Mouse (Mus musculus): ENCODE data around the gene Ppp1r27. TPM values are rescaled to one million over a fixed set of nuclear protein-coding genes. Genes with fewer than 3 reads are reported as not detected.

Ppp1r27 gene
- 0.39 and 1.3 TPM in 2 replicates for polyA plus RNA-seq (2015; fragmentation: Nextera tagmentation; extraction: Ambion mirVana)

DNA sequence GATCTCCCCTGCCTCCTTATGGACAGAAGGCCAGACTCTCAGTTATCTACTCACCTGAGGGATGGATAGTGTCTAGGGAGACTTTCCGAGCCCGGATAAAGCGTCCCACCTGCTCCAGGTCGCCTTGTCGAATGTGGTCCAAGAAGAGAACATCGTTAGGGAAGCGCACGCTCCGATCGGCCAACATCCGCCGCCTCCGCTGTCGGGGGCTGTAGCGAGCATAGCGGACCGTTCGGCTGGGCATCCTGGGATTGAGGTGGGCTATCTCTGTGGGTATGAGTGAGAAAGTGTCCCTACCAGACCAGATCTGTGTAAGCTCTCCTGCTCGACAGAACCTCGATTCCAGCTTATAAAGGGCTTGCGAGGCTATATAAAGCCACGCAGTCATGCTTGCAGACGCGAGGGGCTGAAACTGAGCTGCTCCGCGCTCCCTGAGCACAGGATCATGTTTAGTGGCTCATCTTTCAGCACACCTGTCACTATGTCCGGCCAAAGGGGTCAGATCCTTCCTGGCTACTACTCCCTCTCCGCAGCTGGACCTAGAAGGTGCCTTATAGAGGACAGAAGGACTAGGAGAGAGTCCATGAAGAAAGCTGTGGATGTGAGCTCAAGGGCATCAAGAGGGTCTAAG is at the start of gene Ppp1r27:
TSS of gene Ppp1r27 (minus strand) at position 323 of the 631 bp plus-strand sequence.

DNA sequence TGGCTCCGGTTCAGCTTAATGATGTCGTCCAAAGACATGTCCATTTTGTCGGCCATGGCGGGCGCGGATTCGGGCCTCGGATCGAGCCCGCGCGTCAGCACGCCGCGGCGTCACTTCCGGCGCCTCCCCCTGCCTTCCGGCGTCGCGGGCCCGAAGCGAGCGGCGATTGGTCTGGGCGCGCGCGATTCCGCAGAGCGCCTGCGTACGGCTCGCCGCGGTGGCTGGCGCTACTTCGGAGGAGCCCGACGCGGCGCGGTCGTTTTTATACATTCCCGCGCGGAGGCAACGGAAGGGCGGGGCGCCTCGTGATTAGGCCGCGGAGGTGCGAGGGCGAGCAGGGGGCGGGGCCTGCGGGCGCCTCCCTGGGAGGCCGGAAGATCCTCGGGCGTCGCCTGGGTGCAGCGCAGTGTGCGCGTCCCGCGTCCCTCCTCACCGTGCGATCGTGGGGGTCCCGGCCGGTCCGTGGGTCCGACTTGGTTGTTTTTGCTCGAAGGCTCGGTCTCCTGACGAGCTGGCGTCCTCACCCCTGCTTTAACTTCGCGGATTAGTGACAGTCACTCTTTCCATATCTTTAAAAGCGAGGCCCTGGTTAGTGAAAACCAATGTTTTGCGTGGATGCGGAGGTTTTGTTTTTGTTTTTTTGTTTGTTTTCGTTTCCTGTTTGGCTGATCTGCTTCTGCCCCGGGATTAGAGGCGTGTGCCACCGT is 47.5 kb upstream of the Ppp1r27 start, which contains the start of the genes Alyref and Anapc11:
TSS of gene Alyref (minus strand) at position 83 of the 707 bp plus-strand sequence.
TSS of gene Anapc11 (plus strand) at position 139 of the 707 bp plus-strand sequence.

DNA sequence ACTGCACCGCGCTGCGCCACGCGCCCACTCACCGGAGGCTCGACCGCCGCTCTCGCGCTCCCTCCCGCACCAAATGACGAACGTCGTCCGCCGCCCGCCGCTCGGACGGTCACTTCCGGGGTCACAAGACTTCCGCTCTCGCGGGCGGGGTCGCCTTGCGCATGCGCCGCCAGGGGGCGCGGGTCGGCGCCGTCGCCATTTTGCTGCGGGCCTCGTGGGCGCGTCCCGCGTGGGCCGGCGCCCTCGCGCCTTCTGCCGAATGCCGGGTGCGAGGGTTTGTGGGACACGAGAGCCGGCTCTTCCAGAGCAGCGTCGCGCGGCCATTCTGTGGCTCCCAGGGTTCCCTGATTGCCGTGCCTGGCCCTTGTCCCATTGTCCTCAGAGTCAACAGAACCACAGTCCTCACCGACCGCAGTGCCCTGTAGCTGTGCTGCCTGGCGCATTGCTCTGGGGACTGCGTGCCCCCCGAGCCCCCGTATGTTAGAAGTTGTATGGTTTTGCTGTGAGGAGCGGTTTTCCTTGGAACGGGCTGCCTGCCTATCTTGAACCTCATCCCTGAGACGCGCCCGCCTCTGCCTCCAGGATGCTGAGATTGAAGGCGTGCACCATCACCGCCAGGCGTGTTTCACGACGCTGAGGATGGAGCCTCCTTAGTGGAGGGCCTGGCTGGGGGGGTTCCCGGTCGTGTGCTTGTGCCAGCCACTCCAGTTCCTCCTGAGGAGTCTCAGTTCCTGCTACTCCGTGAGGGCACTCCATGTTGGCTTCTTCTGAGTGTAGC is 30.7 kb upstream of the Ppp1r27 start, which contains the start of gene Arhgdia:
TSS of gene Arhgdia (minus strand) at position 135 of the 778 bp plus-strand sequence.

DNA sequence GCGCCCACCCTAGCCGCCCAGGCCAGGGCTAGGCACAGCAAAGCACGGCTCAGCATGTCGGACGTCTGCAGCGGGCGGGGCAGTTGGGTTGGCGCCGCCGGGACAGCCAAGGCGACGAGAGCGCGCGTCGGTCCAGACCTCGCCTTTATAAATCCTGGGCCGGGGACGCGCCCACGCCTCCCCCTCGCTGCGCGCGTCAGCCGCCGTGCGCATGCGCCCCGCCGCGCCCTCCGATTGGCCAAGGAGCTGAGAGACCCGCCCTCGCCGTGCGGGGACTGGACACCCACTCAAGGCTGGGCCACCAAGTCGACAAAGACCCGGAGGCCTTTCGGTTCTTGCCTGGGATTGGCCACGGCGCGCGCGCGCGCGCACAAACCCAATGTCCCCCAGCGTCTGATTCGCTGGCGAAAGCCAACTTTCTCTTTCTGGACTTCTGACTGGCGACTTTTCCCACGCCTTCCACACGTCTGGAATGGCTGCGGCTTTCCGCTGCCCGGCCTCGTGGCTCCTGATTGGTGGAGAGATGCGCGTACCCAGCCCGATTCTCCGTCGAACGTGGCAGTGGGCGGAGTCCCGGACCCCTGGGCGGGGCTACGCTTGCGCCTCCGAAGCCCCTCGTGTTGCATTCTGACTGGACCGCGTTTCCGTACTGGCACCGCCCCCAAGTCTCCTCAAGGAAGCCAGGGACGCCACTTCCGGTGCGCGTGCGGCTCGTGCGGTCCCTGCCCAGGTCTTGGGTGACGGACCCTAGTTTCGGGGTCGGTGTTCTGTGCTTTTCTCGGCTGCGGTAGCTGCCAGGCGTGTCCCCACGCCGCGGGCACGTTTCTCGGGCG is 22.0 kb upstream of the Ppp1r27 start, which contains the start of gene P4hb:
TSS of gene P4hb (minus strand) at position 502 of the 833 bp plus-strand sequence.

DNA sequence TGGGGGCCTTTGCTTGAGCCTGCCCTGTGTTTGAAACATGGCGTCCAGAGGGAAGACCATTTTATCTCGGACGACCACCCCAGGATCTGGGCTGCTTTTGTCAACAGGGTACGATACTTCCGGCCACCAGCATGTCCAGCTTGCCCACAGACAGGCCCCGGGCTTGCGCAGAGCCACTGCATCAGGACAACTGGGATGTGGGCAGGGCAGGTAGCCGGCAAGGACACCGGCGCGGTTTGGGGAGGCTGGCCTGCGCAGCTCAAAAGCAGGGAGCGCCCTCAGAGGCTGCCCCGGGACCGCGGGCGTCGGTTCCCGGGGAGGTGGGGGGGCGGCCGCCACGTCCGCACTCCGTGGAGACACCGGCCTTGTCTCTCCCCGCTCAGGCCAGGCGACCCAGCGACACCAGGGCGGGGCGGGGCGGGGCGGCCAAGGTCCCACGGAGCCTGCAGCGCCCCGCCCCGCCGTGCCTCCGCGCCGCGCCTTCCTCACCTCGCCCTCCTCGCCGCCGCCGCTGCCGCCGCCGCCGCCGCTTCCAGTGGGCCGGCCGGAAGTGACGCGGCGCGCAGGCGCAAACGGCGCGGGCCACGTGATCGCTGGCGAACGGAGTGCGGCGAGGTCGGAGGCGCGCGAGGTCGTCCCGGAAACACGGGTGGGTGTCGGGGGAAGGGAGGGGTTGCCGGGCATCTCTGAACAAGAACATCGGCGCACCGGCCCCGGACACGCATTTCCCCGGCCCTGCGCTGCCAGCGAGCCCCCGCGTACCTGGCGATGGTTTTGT is 1.6 kb downstream of the Ppp1r27 start, which contains the start of gene Mcrip1:
TSS of gene Mcrip1 (minus strand) at position 560 of the 778 bp plus-strand sequence.

DNA sequence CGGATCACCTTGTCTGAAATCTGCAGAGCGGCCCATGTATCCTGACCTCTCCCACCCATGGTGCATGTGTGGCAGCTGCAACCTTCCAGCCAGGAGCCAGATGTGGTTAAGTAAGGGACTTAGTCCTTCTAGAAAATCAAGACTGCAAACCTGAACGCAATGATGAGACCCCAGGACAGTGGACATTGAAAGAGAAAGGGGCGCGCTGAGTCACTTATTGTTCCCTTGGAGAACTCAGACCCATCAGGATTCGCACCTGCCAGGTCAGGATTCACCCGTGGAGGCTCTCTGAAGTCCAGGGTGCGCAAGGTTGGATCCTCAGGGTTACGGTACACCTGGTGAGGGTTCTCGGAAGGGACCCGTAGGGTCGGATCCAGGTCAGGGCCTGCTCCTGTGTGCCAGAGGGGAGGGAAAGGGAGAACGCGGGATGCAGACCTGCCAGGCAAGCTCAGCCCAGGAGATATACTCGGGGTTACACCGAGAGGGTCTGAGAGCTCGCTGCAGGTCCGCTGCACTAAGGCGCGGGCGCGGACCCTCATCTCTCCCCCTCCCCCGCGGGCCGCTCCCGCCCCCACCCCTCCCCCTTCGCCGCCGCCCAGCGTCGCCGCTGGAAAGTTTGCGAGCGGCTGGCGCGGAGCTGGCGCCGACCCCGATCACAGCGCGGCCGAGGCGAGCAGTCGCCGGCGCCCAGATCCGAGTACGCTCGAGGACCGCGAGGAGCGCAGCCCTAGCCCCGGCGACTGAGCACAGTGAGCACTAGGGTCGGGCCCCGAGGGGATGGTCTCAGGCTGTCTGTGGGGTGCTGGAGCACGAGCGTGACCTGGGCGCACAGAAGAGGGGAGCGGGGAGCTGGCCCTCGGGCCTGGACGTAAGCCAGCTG is 20.6 kb downstream of the Ppp1r27 start, which contains the start of gene Gcgr:
TSS of gene Gcgr (plus strand) at position 615 of the 880 bp plus-strand sequence.

Other genes with a start within 250 kb of the Ppp1r27 start
- gene Actg1, start 202.6 kb downstream of the Ppp1r27 start, polyA plus RNA-seq (2015; fragmentation: Nextera tagmentation; extraction: Ambion mirVana) = 924 and 1,111 TPM in 2 replicates
- 0.49 and 0.69 TPM in 2 replicates for gene Fscn2, start 189.6 kb downstream of the Ppp1r27 start, polyA plus RNA-seq (2015; fragmentation: Nextera tagmentation; extraction: Ambion mirVana)
- 15.2 and 21.4 TPM in 2 replicates for gene Faap100, start 172.4 kb downstream of the Ppp1r27 start, polyA plus RNA-seq (2015; fragmentation: Nextera tagmentation; extraction: Ambion mirVana)
- gene Nploc4, start 113.4 kb downstream of the Ppp1r27 start, polyA plus RNA-seq (2015; fragmentation: Nextera tagmentation; extraction: Ambion mirVana) = 20.4 and 26.7 TPM in 2 replicates
- not detected in 2 replicates for gene Tspan10, start 108.5 kb downstream of the Ppp1r27 start, polyA plus RNA-seq (2015; fragmentation: Nextera tagmentation; extraction: Ambion mirVana)
- not detected in 2 replicates for gene Pde6g, start 97.6 kb downstream of the Ppp1r27 start, polyA plus RNA-seq (2015; fragmentation: Nextera tagmentation; extraction: Ambion mirVana)
- 54.3 and 83.5 TPM in 2 replicates for gene Oxld1, start 93.1 kb downstream of the Ppp1r27 start, polyA plus RNA-seq (2015; fragmentation: Nextera tagmentation; extraction: Ambion mirVana)
- gene Ccdc137, start 93.0 kb downstream of the Ppp1r27 start, polyA plus RNA-seq (2015; fragmentation: Nextera tagmentation; extraction: Ambion mirVana) = 17.7 and 21.3 TPM in 2 replicates
- 38.6 and 47.5 TPM in 2 replicates for gene Arl16, start 83.5 kb downstream of the Ppp1r27 start, polyA plus RNA-seq (2015; fragmentation: Nextera tagmentation; extraction: Ambion mirVana)
- 164 and 216 TPM in 2 replicates for gene Mrpl12, start 66.5 kb downstream of the Ppp1r27 start, polyA plus RNA-seq (2015; fragmentation: Nextera tagmentation; extraction: Ambion mirVana)
- gene Slc25a10, start 59.3 kb downstream of the Ppp1r27 start, polyA plus RNA-seq (2015; fragmentation: Nextera tagmentation; extraction: Ambion mirVana) = 37.8 and 83.2 TPM in 2 replicates
- gene Gcgr, start 20.4 kb downstream of the Ppp1r27 start, polyA plus RNA-seq (2015; fragmentation: Nextera tagmentation; extraction: Ambion mirVana) = 2.4 and 2.5 TPM in 2 replicates
- 173 and 184 TPM in 2 replicates for gene Mcrip1, start 1.4 kb downstream of the Ppp1r27 start, polyA plus RNA-seq (2015; fragmentation: Nextera tagmentation; extraction: Ambion mirVana)
- gene P4hb, start 22.1 kb upstream of the Ppp1r27 start, polyA plus RNA-seq (2015; fragmentation: Nextera tagmentation; extraction: Ambion mirVana) = 393 and 466 TPM in 2 replicates
- 318 and 341 TPM in 2 replicates for gene Arhgdia, start 30.5 kb upstream of the Ppp1r27 start, polyA plus RNA-seq (2015; fragmentation: Nextera tagmentation; extraction: Ambion mirVana)
- 271 and 273 TPM in 2 replicates for gene Alyref, start 47.2 kb upstream of the Ppp1r27 start, polyA plus RNA-seq (2015; fragmentation: Nextera tagmentation; extraction: Ambion mirVana)
- gene Anapc11, start 47.3 kb upstream of the Ppp1r27 start, polyA plus RNA-seq (2015; fragmentation: Nextera tagmentation; extraction: Ambion mirVana) = 152 and 197 TPM in 2 replicates
- gene Npb, start 57.3 kb upstream of the Ppp1r27 start, polyA plus RNA-seq (2015; fragmentation: Nextera tagmentation; extraction: Ambion mirVana) = 1.7 and 3.3 TPM in 2 replicates
- 62.0 and 82.8 TPM in 2 replicates for gene Pcyt2, start 66.8 kb upstream of the Ppp1r27 start, polyA plus RNA-seq (2015; fragmentation: Nextera tagmentation; extraction: Ambion mirVana)
- 33.3 and 62.9 TPM in 2 replicates for gene Sirt7, start 74.1 kb upstream of the Ppp1r27 start, polyA plus RNA-seq (2015; fragmentation: Nextera tagmentation; extraction: Ambion mirVana)
- gene Mafg, start 82.5 kb upstream of the Ppp1r27 start, polyA plus RNA-seq (2015; fragmentation: Nextera tagmentation; extraction: Ambion mirVana) = 18.1 and 19.0 TPM in 2 replicates
- 5.8 and 9.0 TPM in 2 replicates for gene Pycr1, start 92.6 kb upstream of the Ppp1r27 start, polyA plus RNA-seq (2015; fragmentation: Nextera tagmentation; extraction: Ambion mirVana)
- gene Myadml2, start 97.0 kb upstream of the Ppp1r27 start, polyA plus RNA-seq (2015; fragmentation: Nextera tagmentation; extraction: Ambion mirVana) = 0.22 and 0.95 TPM in 2 replicates
- 6.2 and 6.7 TPM in 2 replicates for gene Notum, start 110.0 kb upstream of the Ppp1r27 start, polyA plus RNA-seq (2015; fragmentation: Nextera tagmentation; extraction: Ambion mirVana)
- gene Aspscr1, start 121.8 kb upstream of the Ppp1r27 start, polyA plus RNA-seq (2015; fragmentation: Nextera tagmentation; extraction: Ambion mirVana) = 103 and 122 TPM in 2 replicates
- gene Cenpx, start 162.6 kb upstream of the Ppp1r27 start, polyA plus RNA-seq (2015; fragmentation: Nextera tagmentation; extraction: Ambion mirVana) = 228 and 364 TPM in 2 replicates
- 22.0 and 34.8 TPM in 2 replicates for gene Lrrc45, start 162.8 kb upstream of the Ppp1r27 start, polyA plus RNA-seq (2015; fragmentation: Nextera tagmentation; extraction: Ambion mirVana)
- 18.1 and 52.1 TPM in 2 replicates for gene Rac3, start 170.3 kb upstream of the Ppp1r27 start, polyA plus RNA-seq (2015; fragmentation: Nextera tagmentation; extraction: Ambion mirVana)
- 54.9 and 76.1 TPM in 2 replicates for gene Dcxr, start 176.1 kb upstream of the Ppp1r27 start, polyA plus RNA-seq (2015; fragmentation: Nextera tagmentation; extraction: Ambion mirVana)
- 16.6 and 17.6 TPM in 2 replicates for gene Cbr2, start 181.0 kb upstream of the Ppp1r27 start, polyA plus RNA-seq (2015; fragmentation: Nextera tagmentation; extraction: Ambion mirVana)
- 0.79 and 2.2 TPM in 2 replicates for gene Hmga1b, start 211.7 kb upstream of the Ppp1r27 start, polyA plus RNA-seq (2015; fragmentation: Nextera tagmentation; extraction: Ambion mirVana)
- 19.7 and 21.2 TPM in 2 replicates for gene Rfng, start 233.1 kb upstream of the Ppp1r27 start, polyA plus RNA-seq (2015; fragmentation: Nextera tagmentation; extraction: Ambion mirVana)
- gene Gps1, start 233.1 kb upstream of the Ppp1r27 start, polyA plus RNA-seq (2015; fragmentation: Nextera tagmentation; extraction: Ambion mirVana) = 119 and 156 TPM in 2 replicates
- gene Dus1l, start 245.3 kb upstream of the Ppp1r27 start, polyA plus RNA-seq (2015; fragmentation: Nextera tagmentation; extraction: Ambion mirVana) = 36.3 and 56.2 TPM in 2 replicates